Mouse (Mus musculus) forebrain, embryonic 10.5 days (tissue): Measurements from ENCODE around the gene Ergic1. TPM values are rescaled to one million over a fixed set of nuclear protein-coding genes. Genes with fewer than 3 reads are reported as not detected.

Experiments
- DNase-seq: peaks from one replicate; pipeline ENCODE4 v3.0.0-alpha.2; 2017; ENCODE audit warnings: low spot score; ENCODE audit errors: extremely low spot score
- H3K27ac ChIP-seq: fragments of 300-500 bp; sonication (generic); 2 replicates; pipeline ENCODE4 v1.5.1; 2016; ENCODE audit warnings: mild to moderate bottlenecking
- H3K27me3 ChIP-seq: fragments of 300-500 bp; sonication (generic); 2 replicates; pipeline ENCODE4 v1.6.1; 2016; ENCODE audit warnings: mild to moderate bottlenecking; ENCODE audit not compliant: poor library complexity, severe bottlenecking
- H3K36me3 ChIP-seq: fragments of 300-500 bp; sonication (generic); replicated peaks from 2 replicates; pipeline ENCODE4 v1.6.1; 2016; ENCODE audit warnings: mild to moderate bottlenecking, moderate library complexity
- H3K4me1 ChIP-seq: fragments of 300-500 bp; sonication (generic); 2 replicates; pipeline ENCODE4 v1.6.1; 2016
- H3K4me3 ChIP-seq: fragments of 300-500 bp; sonication (generic); 2 replicates; pipeline ENCODE4 v1.5.1; 2016; ENCODE audit warnings: mild to moderate bottlenecking, moderate library complexity
- H3K9me3 ChIP-seq: fragments of 300-500 bp; sonication (generic); 2 replicates; pipeline ENCODE4 v1.6.1; 2016; ENCODE audit warnings: mild to moderate bottlenecking, moderate library complexity
- WGBS: fragments of 180-500 bp; shearing (Covaris S2); methylation state at CpG from one replicate; pipeline ENCODE4 v1.1.7; 2016; 5-methylcytosine and 5-hydroxymethylcytosine counted together
- polyA plus RNA-seq: library from polyadenylated mRNA; unstranded; fragments of >200 nt; fragmentation: Nextera tagmentation; extraction: Ambion mirVana; gene quantifications from 2 replicates; pipeline ENCODE4 v1.2.1, GENCODE M21; 2016

Gene Ergic1
- polyA plus RNA-seq, 1 experiment from 2014 or later, result 127 TPM

DNA sequence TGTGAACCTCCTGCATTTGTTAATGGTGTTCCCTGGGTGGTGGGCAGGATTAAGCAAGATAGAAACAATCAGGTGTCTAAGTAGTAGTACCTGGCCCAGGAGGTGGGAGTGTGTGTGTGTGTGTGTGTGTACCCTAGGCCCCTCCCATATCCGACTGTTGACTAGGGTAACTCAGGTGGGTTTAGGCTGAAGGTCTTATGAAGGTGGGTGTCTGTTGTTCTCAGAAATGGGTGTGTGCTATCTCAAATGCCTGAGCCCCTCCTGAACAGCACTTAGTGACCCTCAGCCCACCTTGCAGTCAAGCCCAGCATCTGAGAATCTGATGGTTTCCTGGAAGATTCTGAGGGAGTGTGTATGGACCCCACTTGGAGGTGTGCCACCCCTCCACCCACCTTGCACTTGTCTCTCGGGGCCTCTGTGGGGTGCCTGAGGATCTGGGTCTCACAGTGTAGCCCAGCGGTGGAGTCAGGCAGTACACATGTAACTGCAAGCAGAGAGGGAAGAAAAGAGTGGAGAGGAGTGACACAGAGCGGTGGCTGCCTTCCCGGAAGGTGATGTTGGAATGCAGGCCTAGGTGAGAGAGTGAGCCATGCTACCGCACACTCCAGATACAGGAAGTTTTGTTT, 35.7 kb downstream of the Ergic1 start:
- no peaks in the 10 kb centered on the region for H3K9me3 ChIP-seq
- H3K4me3 ChIP-seq, result no peak overlapping the region
- H3K36me3 ChIP-seq, result peaks cover 42% of the 10 kb centered on the region
- 84% methylated on average over 6 of the region's 6 CpGs for WGBS
- no peak overlapping the region for H3K27ac ChIP-seq
- H3K4me1 ChIP-seq, result peaks cover 28% of the 10 kb centered on the region
- DNase-seq, result no peak
- no peaks in the 10 kb centered on the region for H3K27me3 ChIP-seq

DNA sequence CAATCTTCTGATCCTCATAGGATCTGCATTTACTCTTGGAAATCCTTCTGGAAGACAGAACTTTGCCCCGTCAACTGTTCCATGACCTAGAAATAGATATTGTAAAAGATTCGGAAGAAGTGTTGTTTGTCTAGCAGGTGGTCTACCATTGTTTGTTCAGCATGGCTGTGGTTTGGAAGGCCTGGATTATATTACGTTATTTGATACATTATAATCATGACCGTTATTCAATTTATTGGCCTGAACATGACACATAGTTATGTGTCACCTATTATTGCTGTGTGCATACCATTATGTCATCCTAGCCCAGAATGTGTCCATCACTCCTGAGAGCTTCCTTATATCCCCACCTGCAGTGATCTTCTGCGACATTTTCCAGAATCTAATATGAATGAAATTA, 37.6 kb downstream of the Ergic1 start:
- peaks cover 25% of the 10 kb centered on the region for H3K36me3 ChIP-seq
- no peak overlapping the region for H3K4me3 ChIP-seq
- H3K9me3 ChIP-seq, result no peaks in the 10 kb centered on the region
- no peak overlapping the region for H3K27ac ChIP-seq
- H3K4me1 ChIP-seq, result peaks cover 36% of the 10 kb centered on the region
- no peaks in the 10 kb centered on the region for H3K27me3 ChIP-seq
- WGBS, result 93% methylated on average over 5 of the region's 5 CpGs
- no peak for DNase-seq

- WGBS, result 72% methylated on average over 17 of the region's 17 CpGs
- Histone ChIP-seq H3K4me1 (peaks cover 30% of the 10 kb centered on the region), H3K27me3 (no peaks in the 10 kb centered on the region), H3K9me3 (no peaks in the 10 kb centered on the region), H3K36me3 (peaks cover 22% of the 10 kb centered on the region), H3K27ac (no peak overlapping the region), H3K4me3 (no peak overlapping the region)
- DNase-seq, result no peak
Observed at GRCm38 (mm10) chr17:26600913-26601447, 39.7 kb downstream of the Ergic1 start.

DNA sequence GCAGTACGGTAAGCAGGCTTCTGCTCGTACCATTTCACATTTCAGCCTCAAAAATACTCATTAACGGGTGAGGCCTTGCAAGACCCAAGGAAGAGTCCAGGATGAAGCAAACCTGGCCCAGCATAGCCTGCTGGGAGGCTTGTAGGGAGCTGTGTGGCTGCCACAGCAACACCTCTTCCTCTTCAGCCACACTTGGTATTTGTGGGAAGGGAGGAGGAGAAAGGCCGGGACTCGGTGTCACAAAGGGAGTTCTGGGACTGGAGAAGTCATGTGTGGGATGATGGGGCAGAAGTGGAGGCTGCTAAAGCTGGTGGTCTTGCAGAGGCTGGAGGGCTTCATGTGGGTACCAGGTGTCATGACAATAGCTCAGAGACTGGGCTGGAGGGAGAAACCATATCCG, 40.2 kb downstream of the Ergic1 start:
- H3K4me1 ChIP-seq, result peaks cover 25% of the 10 kb centered on the region
- no peaks in the 10 kb centered on the region for H3K27me3 ChIP-seq
- 83% methylated on average over 6 of the region's 6 CpGs for WGBS
- H3K27ac ChIP-seq, result no peak overlapping the region
- no peak overlapping the region for H3K4me3 ChIP-seq
- no peak for DNase-seq
- H3K36me3 ChIP-seq, result peaks cover 26% of the 10 kb centered on the region
- no peaks in the 10 kb centered on the region for H3K9me3 ChIP-seq

- Histone ChIP-seq H3K36me3 (peaks cover 28% of the 10 kb centered on the region), H3K9me3 (no peaks in the 10 kb centered on the region), H3K27ac (no peak overlapping the region), H3K4me1 (peaks cover 22% of the 10 kb centered on the region), H3K27me3 (no peaks in the 10 kb centered on the region), H3K4me3 (no peak overlapping the region)
- DNase-seq, result no peak
- WGBS, result 72% methylated on average over 6 of the region's 6 CpGs
Observed at GRCm38 (mm10) chr17:26601926-26602325, 40.6 kb downstream of the Ergic1 start.

GRCm38 (mm10) chr17:26602371-26602885, 41.1 kb downstream of the Ergic1 start:
- H3K27me3 ChIP-seq, result no peaks in the 10 kb centered on the region
- H3K4me1 ChIP-seq, result peaks cover 22% of the 10 kb centered on the region
- no peak overlapping the region for H3K4me3 ChIP-seq
- H3K27ac ChIP-seq, result no peak overlapping the region
- H3K36me3 ChIP-seq, result peaks cover 28% of the 10 kb centered on the region
- WGBS, result 81% methylated on average over 12 of the region's 12 CpGs
- DNase-seq, result no peak
- no peaks in the 10 kb centered on the region for H3K9me3 ChIP-seq

- Histone ChIP-seq H3K27ac (no peak overlapping the region), H3K4me3 (no peak overlapping the region), H3K4me1 (peaks cover 22% of the 10 kb centered on the region), H3K9me3 (no peaks in the 10 kb centered on the region), H3K27me3 (no peaks in the 10 kb centered on the region), H3K36me3 (peaks cover 34% of the 10 kb centered on the region)
- DNase-seq, result no peak
- 92% methylated on average over 8 of the region's 8 CpGs for WGBS
Observed at GRCm38 (mm10) chr17:26603311-26603710, 42.0 kb downstream of the Ergic1 start.

- peaks cover 57% of the 10 kb centered on the region for H3K36me3 ChIP-seq
- no peaks in the 10 kb centered on the region for H3K9me3 ChIP-seq
- no peaks in the 10 kb centered on the region for H3K27me3 ChIP-seq
- no peak overlapping the region for H3K4me3 ChIP-seq
- H3K27ac ChIP-seq, result no peak overlapping the region
- 92% methylated on average over 4 of the region's 4 CpGs for WGBS
- peaks cover 19% of the 10 kb centered on the region for H3K4me1 ChIP-seq
- DNase-seq, result no peak
Observed at GRCm38 (mm10) chr17:26605636-26606035, 44.3 kb downstream of the Ergic1 start.

- DNase-seq, result no peak
- no peaks in the 10 kb centered on the region for H3K9me3 ChIP-seq
- no peaks in the 10 kb centered on the region for H3K27me3 ChIP-seq
- peaks cover 65% of the 10 kb centered on the region for H3K36me3 ChIP-seq
- peaks cover 13% of the 10 kb centered on the region for H3K4me1 ChIP-seq
- WGBS, result 96% methylated on average over 2 of the region's 2 CpGs
- no peak overlapping the region for H3K27ac ChIP-seq
- H3K4me3 ChIP-seq, result no peak overlapping the region
Observed at GRCm38 (mm10) chr17:26606516-26606915, 45.2 kb downstream of the Ergic1 start.

DNA sequence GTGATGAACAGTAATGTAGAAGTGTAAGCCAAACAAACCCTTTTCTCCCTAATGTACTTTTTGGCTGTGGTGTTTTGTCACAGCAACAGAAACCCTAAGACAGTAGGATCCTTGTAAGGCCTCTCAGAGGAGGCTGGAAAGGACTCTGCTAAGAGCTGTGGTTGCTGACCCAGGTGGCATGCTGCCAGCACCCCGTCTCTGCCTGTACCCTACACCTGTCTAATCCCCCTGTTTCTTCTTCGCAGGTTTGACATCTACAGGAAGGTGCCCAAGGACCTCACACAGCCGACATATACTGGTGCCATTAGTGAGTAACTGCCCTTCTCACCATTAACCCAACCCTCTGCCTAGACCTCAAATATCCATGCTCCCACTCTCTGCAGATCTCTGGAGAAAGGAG, 47.1 kb downstream of the Ergic1 start:
- H3K9me3 ChIP-seq, result no peaks in the 10 kb centered on the region
- no peaks in the 10 kb centered on the region for H3K4me1 ChIP-seq
- H3K27ac ChIP-seq, result no peak overlapping the region
- H3K4me3 ChIP-seq, result no peak overlapping the region
- no peaks in the 10 kb centered on the region for H3K27me3 ChIP-seq
- 95% methylated on average over 3 of the region's 3 CpGs for WGBS
- peaks cover 78% of the 10 kb centered on the region for H3K36me3 ChIP-seq
- no peak for DNase-seq

- Histone ChIP-seq H3K9me3 (no peaks in the 10 kb centered on the region), H3K4me3 (no peak overlapping the region), H3K36me3 (peaks cover 84% of the 10 kb centered on the region), H3K27me3 (no peaks in the 10 kb centered on the region), H3K4me1 (no peaks in the 10 kb centered on the region), H3K27ac (no peak overlapping the region)
- WGBS, result 98% methylated on average over 8 of the region's 8 CpGs
- DNase-seq, result no peak
Observed at GRCm38 (mm10) chr17:26608877-26609276, 47.6 kb downstream of the Ergic1 start.

DNA sequence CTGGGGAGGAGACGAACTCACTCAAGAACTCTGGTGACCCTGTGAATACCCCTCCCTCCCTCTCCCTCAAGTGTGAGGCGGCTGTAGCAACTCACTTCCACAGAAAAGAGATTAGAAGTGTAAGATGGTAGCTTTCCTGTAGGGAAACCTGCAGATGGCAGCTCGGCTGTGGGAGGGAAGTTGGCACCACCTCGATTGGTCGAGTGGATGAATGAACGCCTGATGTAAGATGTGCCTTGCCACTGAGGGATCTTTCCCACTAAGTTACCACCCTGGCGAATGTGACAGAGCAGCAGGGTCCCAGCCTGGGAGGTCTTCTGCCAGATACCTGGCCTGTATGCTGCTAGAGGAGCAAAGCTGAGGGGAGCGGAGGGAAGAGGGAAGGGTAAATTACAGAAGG, 48.5 kb downstream of the Ergic1 start:
- Histone ChIP-seq H3K27ac (no peak overlapping the region), H3K4me3 (no peak overlapping the region), H3K27me3 (no peaks in the 10 kb centered on the region), H3K9me3 (no peaks in the 10 kb centered on the region), H3K4me1 (no peaks in the 10 kb centered on the region), H3K36me3 (peaks cover 89% of the 10 kb centered on the region)
- no peak for DNase-seq
- 86% methylated on average over 8 of the region's 8 CpGs for WGBS

GRCm38 (mm10) chr17:26611328-26611727, 50.0 kb downstream of the Ergic1 start:
- H3K36me3 ChIP-seq, result peaks cover 89% of the 10 kb centered on the region
- H3K27me3 ChIP-seq, result no peaks in the 10 kb centered on the region
- no peaks in the 10 kb centered on the region for H3K4me1 ChIP-seq
- DNase-seq, result no peak
- 86% methylated on average over 7 of the region's 7 CpGs for WGBS
- no peak overlapping the region for H3K4me3 ChIP-seq
- H3K9me3 ChIP-seq, result no peaks in the 10 kb centered on the region
- H3K27ac ChIP-seq, result no peak overlapping the region
